Mouse (Mus musculus): Measurements from ENCODE around the gene Cd302. TPM values are rescaled to one million over a fixed set of nuclear protein-coding genes. Genes with fewer than 3 reads are reported as not detected.

Gene Cd302
- polyA plus RNA-seq, 1 experiment from 2014 or later: 12.3 TPM

GRCm38 (mm10) chr2:60228470-60228869 is 55.8 kb downstream of the Cd302 start:
- H3K4me1 ChIP-seq (ENCODE audit: control insufficient read depth, insufficient read depth, low read length): no peaks in the 10 kb centered on the region
- no peaks in the 10 kb centered on the region for H3K9me3 ChIP-seq (replicated peaks; ENCODE audit: control insufficient read depth, low read length, poor library complexity, severe bottlenecking)
- peaks cover 10% of the 10 kb centered on the region; the same call in 1 of the 2 replicates for H3K36me3 ChIP-seq (ENCODE audit: control insufficient read depth, insufficient read depth, low read length)
- H3K4me3 ChIP-seq (ENCODE audit: low read depth, low read length): no peak overlapping the region
- H3K27me3 ChIP-seq (ENCODE audit: control insufficient read depth, insufficient read depth, low read depth, low read length): no peaks in the 10 kb centered on the region
- no peak overlapping the region for H3K27ac ChIP-seq (ENCODE audit: low read length)
- no peak overlapping the region for H3K4me2 ChIP-seq (ENCODE audit: low read length)
- WGBS: 70% methylated on average over 1 of the region's 1 CpGs
- ATAC-seq: no peak
- no peak overlapping the region for H3K9ac ChIP-seq (ENCODE audit: low read depth, low read length)

DNA sequence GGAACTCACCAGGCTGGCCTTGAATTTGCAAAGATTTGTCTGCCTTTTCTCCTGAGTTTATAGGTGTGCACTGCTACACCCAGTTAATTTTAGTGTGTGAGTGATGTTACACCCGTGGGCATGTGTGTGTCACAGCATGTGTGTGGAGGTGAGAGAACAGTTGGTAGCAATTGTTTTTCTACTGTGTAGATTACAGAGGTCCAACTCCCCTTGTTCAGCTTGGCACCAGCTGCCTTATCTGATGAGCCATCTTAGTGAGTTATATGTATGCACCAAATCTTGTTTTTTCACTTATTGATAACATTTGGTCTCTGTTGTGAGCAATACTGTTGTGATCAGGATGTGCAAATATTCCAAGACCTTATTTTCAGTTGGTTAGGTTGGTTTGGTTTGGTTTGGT is 60.8 kb downstream of the Cd302 start:
- no peak overlapping the region for H3K4me2 ChIP-seq (ENCODE audit: low read length)
- WGBS: 82% methylated on average over 1 of the region's 1 CpGs
- H3K36me3 ChIP-seq (ENCODE audit: control insufficient read depth, insufficient read depth, low read length): no peaks in the 10 kb centered on the region
- H3K4me1 ChIP-seq (ENCODE audit: control insufficient read depth, insufficient read depth, low read length): peaks cover 6% of the 10 kb centered on the region; the same call in 1 of the 2 replicates
- no peak overlapping the region for H3K9ac ChIP-seq (ENCODE audit: low read depth, low read length)
- ATAC-seq: no peak
- no peak overlapping the region for H3K27ac ChIP-seq (ENCODE audit: low read length)
- H3K4me3 ChIP-seq (ENCODE audit: low read depth, low read length): no peak overlapping the region
- no peaks in the 10 kb centered on the region for H3K9me3 ChIP-seq (replicated peaks; ENCODE audit: control insufficient read depth, low read length, poor library complexity, severe bottlenecking)
- no peaks in the 10 kb centered on the region for H3K27me3 ChIP-seq (ENCODE audit: control insufficient read depth, insufficient read depth, low read depth, low read length)

- H3K4me1 ChIP-seq (ENCODE audit: control insufficient read depth, insufficient read depth, low read length): peaks cover 13% of the 10 kb centered on the region
- 79% methylated on average over 2 of the region's 2 CpGs for WGBS
- H3K27me3 ChIP-seq (ENCODE audit: control insufficient read depth, insufficient read depth, low read depth, low read length): no peaks in the 10 kb centered on the region
- H3K27ac ChIP-seq (ENCODE audit: low read length): no peak overlapping the region
- H3K9me3 ChIP-seq (replicated peaks; ENCODE audit: control insufficient read depth, low read length, poor library complexity, severe bottlenecking): no peaks in the 10 kb centered on the region
- no peak for ATAC-seq
- H3K9ac ChIP-seq (ENCODE audit: low read depth, low read length): no peak overlapping the region
- no peaks in the 10 kb centered on the region for H3K36me3 ChIP-seq (ENCODE audit: control insufficient read depth, insufficient read depth, low read length)
- no peak overlapping the region for H3K4me3 ChIP-seq (ENCODE audit: low read depth, low read length)
- H3K4me2 ChIP-seq (ENCODE audit: low read length): no peak overlapping the region
These were observed 62.3 kb downstream of the Cd302 start for GRCm38 (mm10) chr2:60221954-60222353.

DNA sequence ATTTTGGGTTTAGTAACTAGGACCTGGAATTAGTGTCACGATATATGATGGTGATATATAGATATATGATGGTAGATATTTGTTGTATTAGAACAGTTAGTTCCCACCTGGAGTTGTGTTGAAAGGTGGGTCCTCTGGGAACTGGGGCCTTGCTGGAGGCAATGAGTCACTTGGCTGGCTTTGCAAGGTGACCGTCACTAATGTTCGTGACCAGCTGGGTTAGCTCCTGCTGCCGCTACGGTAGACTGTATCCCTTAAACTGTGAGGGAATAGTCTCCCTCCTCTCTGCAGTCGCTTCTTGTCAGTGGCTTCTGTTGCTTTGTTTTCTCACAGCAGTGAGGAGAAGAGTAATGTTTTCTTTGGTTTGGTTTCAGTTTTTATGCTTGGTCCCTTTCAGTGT is 63.1 kb downstream of the Cd302 start:
- Histone ChIP-seq H3K9ac (ENCODE audit: low read depth, low read length) (no peak overlapping the region), H3K9me3 (replicated peaks; ENCODE audit: control insufficient read depth, low read length, poor library complexity, severe bottlenecking) (no peaks in the 10 kb centered on the region), H3K36me3 (ENCODE audit: control insufficient read depth, insufficient read depth, low read length) (no peaks in the 10 kb centered on the region), H3K4me1 (ENCODE audit: control insufficient read depth, insufficient read depth, low read length) (peaks cover 13% of the 10 kb centered on the region), H3K27me3 (ENCODE audit: control insufficient read depth, insufficient read depth, low read depth, low read length) (no peaks in the 10 kb centered on the region), H3K4me3 (ENCODE audit: low read depth, low read length) (no peak overlapping the region), H3K4me2 (ENCODE audit: low read length) (no peak overlapping the region), H3K27ac (ENCODE audit: low read length) (no peak overlapping the region)
- ATAC-seq: no peak
- WGBS: 65% methylated on average over 6 of the region's 6 CpGs

GRCm38 (mm10) chr2:60217620-60218019 is 66.7 kb downstream of the Cd302 start:
- H3K9me3 ChIP-seq (replicated peaks; ENCODE audit: control insufficient read depth, low read length, poor library complexity, severe bottlenecking): no peaks in the 10 kb centered on the region
- H3K36me3 ChIP-seq (ENCODE audit: control insufficient read depth, insufficient read depth, low read length): no peaks in the 10 kb centered on the region
- H3K4me3 ChIP-seq (ENCODE audit: low read depth, low read length): no peak overlapping the region
- no peak overlapping the region for H3K4me2 ChIP-seq (ENCODE audit: low read length)
- H3K27me3 ChIP-seq (ENCODE audit: control insufficient read depth, insufficient read depth, low read depth, low read length): no peaks in the 10 kb centered on the region
- ATAC-seq: no peak
- H3K4me1 ChIP-seq (ENCODE audit: control insufficient read depth, insufficient read depth, low read length): peaks cover 25% of the 10 kb centered on the region
- no peak overlapping the region for H3K27ac ChIP-seq (ENCODE audit: low read length)
- WGBS: 90% methylated on average over 6 of the region's 6 CpGs
- no peak overlapping the region for H3K9ac ChIP-seq (ENCODE audit: low read depth, low read length)

- Histone ChIP-seq H3K4me1 (ENCODE audit: control insufficient read depth, insufficient read depth, low read length) (peaks cover 34% of the 10 kb centered on the region), H3K27ac (ENCODE audit: low read length) (no peak overlapping the region), H3K36me3 (ENCODE audit: control insufficient read depth, insufficient read depth, low read length) (no peaks in the 10 kb centered on the region), H3K4me2 (ENCODE audit: low read length) (no peak overlapping the region), H3K4me3 (ENCODE audit: low read depth, low read length) (no peak overlapping the region), H3K27me3 (ENCODE audit: control insufficient read depth, insufficient read depth, low read depth, low read length) (no peaks in the 10 kb centered on the region), H3K9ac (ENCODE audit: low read depth, low read length) (no peak overlapping the region), H3K9me3 (replicated peaks; ENCODE audit: control insufficient read depth, low read length, poor library complexity, severe bottlenecking) (no peaks in the 10 kb centered on the region)
- no peak for ATAC-seq
- 89% methylated on average over 4 of the region's 4 CpGs for WGBS
These were observed 67.6 kb downstream of the Cd302 start for GRCm38 (mm10) chr2:60216547-60217153.

DNA sequence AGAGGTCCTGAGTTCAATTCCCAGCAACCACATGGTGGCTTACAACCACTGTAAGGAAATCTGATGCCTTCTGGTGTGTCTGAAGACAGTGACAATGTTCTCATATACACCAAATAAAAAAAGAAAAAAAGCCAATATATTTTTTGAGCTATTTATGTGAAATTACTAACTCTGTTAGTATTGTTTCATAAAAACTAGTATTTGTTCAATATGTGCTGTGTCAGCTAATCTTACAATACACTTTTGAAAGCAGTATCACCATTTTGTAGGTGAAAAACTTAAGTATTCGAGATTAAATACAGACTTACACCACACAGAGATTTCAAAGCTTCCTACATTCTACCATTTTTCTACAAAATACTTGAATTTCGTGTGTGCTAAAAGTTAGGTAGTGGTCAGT is 69.6 kb downstream of the Cd302 start:
- Histone ChIP-seq H3K4me1 (ENCODE audit: control insufficient read depth, insufficient read depth, low read length) (peaks cover 37% of the 10 kb centered on the region), H3K4me2 (ENCODE audit: low read length) (no peak overlapping the region), H3K9ac (ENCODE audit: low read depth, low read length) (no peak overlapping the region), H3K27me3 (ENCODE audit: control insufficient read depth, insufficient read depth, low read depth, low read length) (no peaks in the 10 kb centered on the region), H3K4me3 (ENCODE audit: low read depth, low read length) (no peak overlapping the region), H3K27ac (ENCODE audit: low read length) (no peak overlapping the region), H3K9me3 (replicated peaks; ENCODE audit: control insufficient read depth, low read length, poor library complexity, severe bottlenecking) (no peaks in the 10 kb centered on the region), H3K36me3 (ENCODE audit: control insufficient read depth, insufficient read depth, low read length) (no peaks in the 10 kb centered on the region)
- no peak for ATAC-seq
- WGBS: 98% methylated on average over 2 of the region's 2 CpGs

DNA sequence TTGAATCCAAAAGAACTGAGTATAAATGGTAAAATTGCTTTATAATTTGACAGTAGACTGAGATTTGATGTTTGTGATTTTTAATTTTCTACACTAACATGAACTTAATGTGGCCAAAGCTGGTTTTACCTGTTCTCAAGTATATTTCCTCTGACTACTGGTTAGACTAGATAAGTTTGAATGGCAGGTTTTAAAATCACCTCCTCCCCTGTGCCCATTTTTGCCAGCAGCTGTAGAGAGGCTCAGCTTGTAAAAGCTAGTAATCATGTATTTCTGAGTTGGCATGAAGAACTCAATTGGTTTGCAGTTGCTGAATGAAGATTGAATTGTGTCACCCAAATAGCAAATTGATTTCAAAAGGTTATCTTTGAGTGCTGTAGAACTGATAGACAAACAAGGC is 71.8 kb downstream of the Cd302 start:
- peaks cover 44% of the 10 kb centered on the region for H3K4me1 ChIP-seq (ENCODE audit: control insufficient read depth, insufficient read depth, low read length)
- no peak for ATAC-seq
- H3K36me3 ChIP-seq (ENCODE audit: control insufficient read depth, insufficient read depth, low read length): no peaks in the 10 kb centered on the region
- H3K4me3 ChIP-seq (ENCODE audit: low read depth, low read length): no peak overlapping the region
- H3K27me3 ChIP-seq (ENCODE audit: control insufficient read depth, insufficient read depth, low read depth, low read length): no peaks in the 10 kb centered on the region
- H3K27ac ChIP-seq (ENCODE audit: low read length): no peak overlapping the region
- H3K4me2 ChIP-seq (ENCODE audit: low read length): no peak overlapping the region
- no peaks in the 10 kb centered on the region for H3K9me3 ChIP-seq (replicated peaks; ENCODE audit: control insufficient read depth, low read length, poor library complexity, severe bottlenecking)
- no peak overlapping the region for H3K9ac ChIP-seq (ENCODE audit: low read depth, low read length)

- 19% methylated on average over 5 of the region's 5 CpGs for WGBS
- Histone ChIP-seq H3K27me3 (ENCODE audit: control insufficient read depth, insufficient read depth, low read depth, low read length) (no peaks in the 10 kb centered on the region), H3K4me3 (ENCODE audit: low read depth, low read length) (peak overlapping the region; percentile 82), H3K27ac (ENCODE audit: low read length) (no peak overlapping the region), H3K9me3 (replicated peaks; ENCODE audit: control insufficient read depth, low read length, poor library complexity, severe bottlenecking) (no peaks in the 10 kb centered on the region), H3K4me2 (ENCODE audit: low read length) (peak overlapping the region; percentile 69), H3K4me1 (ENCODE audit: control insufficient read depth, insufficient read depth, low read length) (peaks cover 44% of the 10 kb centered on the region), H3K9ac (ENCODE audit: low read depth, low read length) (peak overlapping the region; percentile 95), H3K36me3 (ENCODE audit: control insufficient read depth, insufficient read depth, low read length) (no peaks in the 10 kb centered on the region)
- ATAC-seq: no peak; the same call in 1 of the 2 replicates
These were observed 73.5 kb downstream of the Cd302 start for GRCm38 (mm10) chr2:60210821-60211220.
